Mouse (Mus musculus) NIH3T3 (cell line): ENCODE measurements around the gene Psg19.

Experiments
- DNase-seq: peaks from one replicate; pipeline ENCODE4 v3.0.0-alpha.2; 2012; ENCODE audit warnings: low read depth

The Psg19 gene

GRCm38 (mm10) chr7:18746189-18746860, 52.0 kb downstream of the Psg19 start:
- DNase-seq: no peak
